Mouse (Mus musculus): ENCODE measurements around the gene Edc4. TPM values are rescaled to one million over a fixed set of nuclear protein-coding genes. Genes with fewer than 3 reads are reported as not detected.

The Edc4 gene
- total and polyA plus RNA-seq, 3 experiments, result 46.1 to 72.1 TPM; not detected in 1

- H3K36me3 ChIP-seq (ENCODE audit: control insufficient read depth in 1 of 2, insufficient read depth in 2 of 2, low read length in 2 of 2), result peaks cover 0 to 4% of the 10 kb centered on the region in 2 experiments; a peak in 2 of 4 replicates
- no peak overlapping the region for H3K9ac ChIP-seq (ENCODE audit: control insufficient read depth, low read depth, low read length, poor library complexity, severe bottlenecking)
- no peaks in the 10 kb centered on the region for H3K9me3 ChIP-seq (replicated peaks; ENCODE audit: insufficient read depth, low read length)
- H3K4me1 ChIP-seq (ENCODE audit: control insufficient read depth in 1 of 2, insufficient read depth in 2 of 2, low read length in 2 of 2), result peaks cover 0 to 5% of the 10 kb centered on the region in 2 experiments; a peak in 2 of 4 replicates
- no peak overlapping the region for H3K27ac ChIP-seq (ENCODE audit: control insufficient read depth, low read depth, low read length)
- DNase-seq (ENCODE audit: low read depth, low spot score), result no peak
- H3K27me3 ChIP-seq (ENCODE audit: control insufficient read depth in 1 of 2, insufficient read depth in 2 of 2, low read length in 2 of 2), result no peaks in the 10 kb centered on the region
- H3K79me2 ChIP-seq (ENCODE audit: control insufficient read depth, insufficient read depth, low read length, poor library complexity), result peaks cover 4% of the 10 kb centered on the region
- no peak overlapping the region for H3K4me3 ChIP-seq (ENCODE audit: control insufficient read depth in 1 of 2, insufficient read depth in 1 of 2, low read depth in 2 of 2, low read length in 2 of 2)
- TF ChIP-seq ETS1 (IDR thresholded peaks at IDR 0.05; ENCODE audit: low read depth, low read length) (no peak), SIN3A (IDR thresholded peaks at IDR 0.05; ENCODE audit: low read length) (no peak), TBP (IDR thresholded peaks at IDR 0.05; ENCODE audit: low read depth, low read length) (no peak), MAZ (IDR thresholded peaks at IDR 0.05; ENCODE audit: low read depth, low read length) (no peak), ZKSCAN1 (IDR thresholded peaks at IDR 0.05; ENCODE audit: low read depth, low read length) (no peak), ZNF384 (IDR thresholded peaks at IDR 0.05; ENCODE audit: low read depth, low read length) (no peak), MAFK (IDR thresholded peaks at IDR 0.05; ENCODE audit: borderline replicate concordance, low read depth, low read length) (no peak), EP300 (IDR thresholded peaks at IDR 0.05; ENCODE audit: low read depth in 1 of 2, low read length in 2 of 2) (no peak), MYC (IDR thresholded peaks at IDR 0.05; ENCODE audit: low read depth, low read length) (no peak), CTCF (IDR thresholded peaks at IDR 0.05 in 2 of 3, conservative IDR thresholded peaks at IDR 0.05 in 1 of 3; ENCODE audit: control insufficient read depth in 1 of 3, insufficient read depth in 1 of 3, low read depth in 2 of 3, low read length in 3 of 3, poor library complexity in 1 of 3, severe bottlenecking in 1 of 3) (no peak), JUND (IDR thresholded peaks at IDR 0.05; ENCODE audit: low read depth, low read length) (no peak), ZMIZ1 (IDR thresholded peaks at IDR 0.05; ENCODE audit: low read depth, low read length) (no peak), HCFC1 (IDR thresholded peaks at IDR 0.05; ENCODE audit: low read depth, low read length) (no peak), TAL1 (IDR thresholded peaks at IDR 0.05; ENCODE audit: low read length) (no peak), USF2 (IDR thresholded peaks at IDR 0.05; ENCODE audit: borderline replicate concordance in 1 of 2, insufficient read depth in 1 of 2, low read depth in 1 of 2, low read length in 2 of 2) (no peak), RAD21 (IDR thresholded peaks at IDR 0.05; ENCODE audit: low read depth, low read length) (no peak), POLR2A (IDR thresholded peaks at IDR 0.05; ENCODE audit: control insufficient read depth in 1 of 2, insufficient read depth in 1 of 2, low read depth in 1 of 2, low read length in 2 of 2, poor library complexity in 1 of 2) (no peak)
Observed at GRCm38 (mm10) chr8:105846678-105847077, 34.0 kb upstream of the Edc4 start.

- Histone ChIP-seq H3K9me3 (replicated peaks; ENCODE audit: insufficient read depth, low read length) (no peaks in the 10 kb centered on the region), H3K27ac (ENCODE audit: control insufficient read depth, low read depth, low read length) (no peak overlapping the region), H3K9ac (ENCODE audit: control insufficient read depth, low read depth, low read length, poor library complexity, severe bottlenecking) (no peak overlapping the region), H3K4me1 (ENCODE audit: control insufficient read depth in 1 of 2, insufficient read depth in 2 of 2, low read length in 2 of 2) (peaks cover 0 to 10% of the 10 kb centered on the region in 2 experiments; a peak in 2 of 4 replicates), H3K36me3 (ENCODE audit: control insufficient read depth in 1 of 2, insufficient read depth in 2 of 2, low read length in 2 of 2) (peaks cover 0 to 7% of the 10 kb centered on the region in 2 experiments; a peak in 2 of 4 replicates), H3K4me3 (ENCODE audit: control insufficient read depth in 1 of 2, insufficient read depth in 1 of 2, low read depth in 2 of 2, low read length in 2 of 2) (no peak overlapping the region), H3K79me2 (ENCODE audit: control insufficient read depth, insufficient read depth, low read length, poor library complexity) (peaks cover 6% of the 10 kb centered on the region), H3K27me3 (ENCODE audit: control insufficient read depth in 1 of 2, insufficient read depth in 2 of 2, low read length in 2 of 2) (no peaks in the 10 kb centered on the region)
- no peak for TF ChIP-seq NRF1 (IDR thresholded peaks at IDR 0.05; ENCODE audit: insufficient read depth, low read depth, low read length, poor library complexity, severe bottlenecking)
- no peak for TF ChIP-seq MAX (IDR thresholded peaks at IDR 0.05; ENCODE audit: low read length)
- TF ChIP-seq CHD2 (IDR thresholded peaks at IDR 0.05; ENCODE audit: low read length), result no peak
- no peak for TF ChIP-seq SMC3 (IDR thresholded peaks at IDR 0.05; ENCODE audit: low read depth, low read length)
- no peak for TF ChIP-seq MAZ (IDR thresholded peaks at IDR 0.05; ENCODE audit: low read depth, low read length)
- no peak for TF ChIP-seq EP300 (IDR thresholded peaks at IDR 0.05; ENCODE audit: low read depth in 1 of 2, low read length in 2 of 2)
- no peak for TF ChIP-seq USF1 (IDR thresholded peaks at IDR 0.05; ENCODE audit: low read depth, low read length)
- TF ChIP-seq TCF12 (IDR thresholded peaks at IDR 0.05; ENCODE audit: low read depth, low read length), result no peak
- TF ChIP-seq ZC3H11A (IDR thresholded peaks at IDR 0.05; ENCODE audit: low read depth, low read length), result no peak
- TF ChIP-seq HCFC1 (IDR thresholded peaks at IDR 0.05; ENCODE audit: low read depth, low read length), result no peak
- no peak for DNase-seq (ENCODE audit: low read depth, low spot score)
Observed at GRCm38 (mm10) chr8:105850014-105850413, 30.7 kb upstream of the Edc4 start.
